Mouse (Mus musculus): ENCODE results near the gene Gm7849.
"Not testable (repeated sequence)": the region's sequence is repeated elsewhere in the genome, so short reads cannot be mapped to it uniquely, and the experiment has no call there.

Gm7849 gene

DNA sequence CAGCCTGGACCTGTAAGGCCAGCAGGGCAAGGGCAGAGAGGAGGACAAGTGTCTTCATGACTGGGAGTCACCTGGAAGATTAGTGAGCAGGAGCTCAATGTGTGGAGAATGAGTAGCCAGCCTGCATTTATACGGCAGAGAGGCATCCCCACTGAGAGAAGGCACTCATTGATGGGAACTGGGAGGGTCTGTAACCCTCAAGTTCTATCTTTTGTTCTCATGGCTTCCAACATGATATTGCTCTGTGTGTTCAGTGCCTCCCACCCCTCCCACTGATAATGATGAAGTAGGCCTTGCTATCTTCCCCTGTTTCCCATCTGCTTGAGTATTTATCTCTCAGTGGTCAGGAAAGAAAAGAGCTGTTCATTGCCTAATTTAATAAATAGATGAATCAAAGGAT, at the start of gene Gm7849:
Gm7849 (minus strand) TSS at position 101 of the 400 bp plus-strand sequence.
- not testable (repeated sequence) for DNase-seq (ENCODE audit: low spot score in 2 of 2)

- DNase-seq (ENCODE audit: low spot score in 2 of 2): not testable (repeated sequence)
Measured at GRCm38 (mm10) chr8:21427111-21427510, 29.2 kb downstream of the Gm7849 start, which contains the start of gene Defa36. TSS of gene Defa36 (plus strand) at chr8:21427411.

All from heart, adult 9 months (tissue).